ENCODE assay signal across 26 mouse cellular contexts in genomic region chr11:22156182-22156581, GRCm38 (mm10).
DNase-seq lines count a peak whose midpoint lies in the region; ATAC-seq lines count a peak whose summit lies in the region.
"Had no signal": no experiment of that assay in that cellular context is flagged by ENCODE, and none has a peak within 500 bp of the region (broad histone marks: within the 10 kb centered on the region; RNA-seq: fewer than 3 reads in every experiment).

No protein-coding gene starts in this region.

- H3K4me3 ChIP-seq in heart, embryonic 12.5 days = no peak overlapping the region
- H3K4me3 ChIP-seq: embryonic facial prominence, embryonic 12.5 days; hindbrain, embryonic 10.5 days; left cerebral cortex, adult 2 months; limb, embryonic 15.5 days; midbrain, embryonic 15.5 days; myocyte; stomach, embryonic 15.5 days had no signal

- peak; percentile 54 to 82 for DNase-seq in adrenal gland, adult (ENCODE audit: inconsistent age in 2 of 2, low spot score in 1 of 2)
- DNase-seq in adrenal gland, postnatal 25 days = no peak
- no peak for DNase-seq in heart, postnatal 14 days
- DNase-seq in 3T3-L1 (ENCODE audit: low read depth, low spot score) = peak; percentile 19
- DNase-seq in adrenal gland, postnatal 14 days = peak; percentile 29
- DNase-seq in gastrocnemius, adult 8-10 months (ENCODE audit: low spot score in 2 of 2) = no peak
- no peak for DNase-seq in left cerebral cortex, adult 18-20 months (ENCODE audit: low spot score in 2 of 2)
- DNase-seq: cerebellum, adult 18-20 months; cerebellum, postnatal 14 days; gastrocnemius, postnatal 36 days; kidney, adult 18-20 months; layer of hippocampus, adult 9-11 months; left cerebral cortex, postnatal 4 days; lung, postnatal 4 days; thymus, postnatal 36 days had no signal

- no peak overlapping the region for H3K4me2 ChIP-seq in heart, embryonic 12.5 days
- H3K4me2 ChIP-seq: embryonic facial prominence, embryonic 12.5 days; limb, embryonic 15.5 days; lung, embryonic 14.5 days; midbrain, embryonic 15.5 days; stomach, embryonic 15.5 days had no signal

- ATAC-seq in heart, embryonic 12.5 days (ENCODE audit: insufficient number of reproducible peaks, low FRiP score) = no peak; the same call in 1 of the 2 replicates
- ATAC-seq: inflammation-experienced regulatory T-cells, adult 6 months; midbrain, embryonic 15.5 days had no signal

- intact Hi-C loops in heart, postnatal 14 days (cut with DNase I) = no loop called here

- H3K36me3 ChIP-seq in heart, embryonic 12.5 days = no peaks in the 10 kb centered on the region
- H3K36me3 ChIP-seq: embryonic facial prominence, embryonic 12.5 days; hindbrain, embryonic 10.5 days; limb, embryonic 15.5 days; midbrain, embryonic 15.5 days; stomach, embryonic 15.5 days had no signal

- H3K27me3 ChIP-seq in heart, embryonic 12.5 days (replicated peaks) = no peaks in the 10 kb centered on the region
- H3K27me3 ChIP-seq: embryonic facial prominence, embryonic 12.5 days; limb, embryonic 15.5 days; midbrain, embryonic 15.5 days; stomach, embryonic 15.5 days had no signal

- 71% methylated on average over 2 of the region's 2 CpGs for WGBS in heart, embryonic 12.5 days

- H3K4me1 ChIP-seq in heart, embryonic 12.5 days (replicated peaks) = peaks cover 26% of the 10 kb centered on the region
- H3K4me1 ChIP-seq: embryonic facial prominence, embryonic 12.5 days; hindbrain, embryonic 10.5 days; midbrain, embryonic 15.5 days; stomach, embryonic 15.5 days had no signal

- peak overlapping the region; percentile 83 for H3K27ac ChIP-seq in heart, embryonic 12.5 days (ENCODE audit: poor library complexity, severe bottlenecking)
- H3K27ac ChIP-seq: embryonic facial prominence, embryonic 12.5 days; hindbrain, embryonic 10.5 days; left cerebral cortex, adult 2 months; limb, embryonic 15.5 days; liver, embryonic 14.5 days; midbrain, embryonic 15.5 days; stomach, embryonic 15.5 days had no signal

- no peak overlapping the region for H3K9ac ChIP-seq in heart, embryonic 12.5 days
- H3K9ac ChIP-seq: embryonic facial prominence, embryonic 12.5 days; limb, embryonic 15.5 days; liver, embryonic 14.5 days; lung, embryonic 14.5 days; midbrain, embryonic 15.5 days; stomach, embryonic 15.5 days had no signal

- no peaks in the 10 kb centered on the region for H3K9me3 ChIP-seq in heart, embryonic 12.5 days (replicated peaks)
- H3K9me3 ChIP-seq: embryonic facial prominence, embryonic 12.5 days; hindbrain, embryonic 10.5 days; limb, embryonic 15.5 days; midbrain, embryonic 15.5 days; stomach, embryonic 15.5 days had no signal

Comparison
In these comparisons a context has a peak if more than half of its experiments do, and no peak if none do; other contexts are left out.
1. DNase-seq: peak in adrenal gland, adult (2 of 2), 3T3-L1 (single experiment) and adrenal gland, postnatal 14 days (single experiment); none in adrenal gland, postnatal 25 days (single experiment), heart, postnatal 14 days (0 of 2), gastrocnemius, adult 8-10 months (0 of 2) and left cerebral cortex, adult 18-20 months (0 of 2).